Mouse (Mus musculus): Measurements from ENCODE around the gene Wnt3a. TPM values are rescaled to one million over a fixed set of nuclear protein-coding genes. Genes with fewer than 3 reads are reported as not detected.

Gene Wnt3a
- polyA plus RNA-seq, 1 experiment from 2014 or later, result not detected

- peaks cover 22% of the 10 kb centered on the region for H3K4me1 ChIP-seq (ENCODE audit: insufficient read depth)
- DNase-seq (peak; percentile 99), ATAC-seq (ENCODE audit: insufficient read depth) (peak; percentile 96)
These were observed 62.2 kb downstream of the Wnt3a start, which contains the start of gene Arf1 for GRCm38 (mm10) chr11:59228122-59228953. Arf1 (minus strand) TSS chr11:59228270.

GRCm38 (mm10) chr11:59227604-59228121 is 62.9 kb downstream of the Wnt3a start:
- H3K4me2 ChIP-seq, result peak overlapping the region; percentile 87
- peaks cover 22% of the 10 kb centered on the region for H3K4me1 ChIP-seq (ENCODE audit: insufficient read depth)
- under 1% methylated on average over 51 of the region's 51 CpGs for WGBS
- H3K27ac ChIP-seq (ENCODE audit: low read depth), result peak overlapping the region; percentile 98
- no peaks in the 10 kb centered on the region for H3K9me3 ChIP-seq (ENCODE audit: low read depth, low read length)
- peak overlapping the region; percentile 100 for H3K4me3 ChIP-seq (ENCODE audit: low read depth, low read length)
- no peak for DNase-seq
- H3K27me3 ChIP-seq (ENCODE audit: insufficient read depth, low read length), result no peaks in the 10 kb centered on the region
- no peak for TF ChIP-seq CTCF (IDR thresholded peaks at IDR 0.05; ENCODE audit: low read depth)
- peaks cover 15% of the 10 kb centered on the region; the same call in 1 of the 2 replicates for H3K36me3 ChIP-seq (ENCODE audit: insufficient read depth)
- peak; percentile 78 for ATAC-seq (ENCODE audit: insufficient read depth)
- H3K9ac ChIP-seq, result peak overlapping the region; percentile 100

More at GRCm38 (mm10) chr11:59228122-59228953, 62.2 kb downstream of the Wnt3a start, which contains the start of gene Arf1:
- TF ChIP-seq CTCF (IDR thresholded peaks at IDR 0.05; ENCODE audit: low read depth), result no peak; the same call in 1 of the 2 replicates
- H3K9ac ChIP-seq, result peak within 1 kb of the TSS; percentile 100
- peak within 1 kb of the TSS; percentile 98 for H3K27ac ChIP-seq (ENCODE audit: low read depth)
- H3K27me3 ChIP-seq (ENCODE audit: insufficient read depth, low read length), result no peaks in the 10 kb centered on the region
- WGBS, result 5% methylated on average over 59 of the region's 59 CpGs
- peak within 1 kb of the TSS; percentile 100 for H3K4me3 ChIP-seq (ENCODE audit: low read depth, low read length)
- peaks cover 10% of the 10 kb centered on the region; the same call in 1 of the 2 replicates for H3K36me3 ChIP-seq (ENCODE audit: insufficient read depth)
- H3K9me3 ChIP-seq (ENCODE audit: low read depth, low read length), result no peaks in the 10 kb centered on the region
- peak within 1 kb of the TSS; percentile 87 for H3K4me2 ChIP-seq

DNA sequence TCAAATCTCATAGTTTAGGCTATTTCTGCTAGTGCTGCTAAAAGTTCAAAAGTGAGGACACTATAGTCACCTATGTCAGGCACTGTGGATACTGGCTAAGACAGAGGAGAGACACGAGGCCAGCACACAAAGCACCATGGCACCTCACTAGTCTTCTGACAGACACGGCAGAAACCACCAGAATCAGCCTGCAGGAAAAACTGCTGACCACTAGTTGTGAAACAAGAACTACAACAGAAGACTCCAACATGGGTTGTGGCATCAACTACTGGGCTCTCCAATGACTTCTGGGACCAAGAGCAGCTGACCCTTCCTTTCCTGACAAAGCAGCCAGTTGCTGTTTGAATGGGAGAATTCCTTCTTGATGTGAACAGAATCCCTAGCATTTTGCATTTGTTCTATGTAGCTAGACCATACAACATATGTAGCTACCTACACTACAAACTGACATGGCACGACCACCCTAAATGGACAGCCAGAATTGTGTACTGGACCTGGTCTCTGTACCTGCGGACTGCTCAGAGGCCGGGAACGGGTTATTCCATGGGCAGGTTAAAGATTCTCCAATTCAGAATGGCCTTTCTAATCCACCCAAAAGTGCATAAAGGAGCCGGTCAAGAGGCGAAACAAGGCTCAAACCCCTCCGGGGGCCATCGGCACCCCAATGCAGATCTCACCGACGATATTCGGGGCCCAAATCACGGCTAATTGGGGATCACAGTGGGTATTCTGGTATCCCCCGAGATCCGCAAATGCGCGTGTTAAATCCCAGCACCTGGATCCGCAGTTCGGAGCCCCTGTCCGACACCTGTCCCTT is 63.6 kb downstream of the Wnt3a start:
- ATAC-seq (ENCODE audit: insufficient read depth), result no peak
- Histone ChIP-seq H3K9ac (peak overlapping the region; percentile 100), H3K36me3 (ENCODE audit: insufficient read depth) (peaks cover 15% of the 10 kb centered on the region; the same call in 1 of the 2 replicates), H3K4me3 (ENCODE audit: low read depth, low read length) (peak overlapping the region; percentile 100), H3K4me1 (ENCODE audit: insufficient read depth) (peaks cover 22% of the 10 kb centered on the region), H3K27me3 (ENCODE audit: insufficient read depth, low read length) (no peaks in the 10 kb centered on the region), H3K27ac (ENCODE audit: low read depth) (peak overlapping the region; percentile 98), H3K4me2 (peak overlapping the region; percentile 87), H3K9me3 (ENCODE audit: low read depth, low read length) (no peaks in the 10 kb centered on the region)
- DNase-seq, result peak; percentile 52
- TF ChIP-seq CTCF (IDR thresholded peaks at IDR 0.05; ENCODE audit: low read depth), result 0 out of 2 replicates have a peak, but pooled peaks have one; percentile 2
- WGBS, result 1% methylated on average over 21 of the region's 21 CpGs

DNA sequence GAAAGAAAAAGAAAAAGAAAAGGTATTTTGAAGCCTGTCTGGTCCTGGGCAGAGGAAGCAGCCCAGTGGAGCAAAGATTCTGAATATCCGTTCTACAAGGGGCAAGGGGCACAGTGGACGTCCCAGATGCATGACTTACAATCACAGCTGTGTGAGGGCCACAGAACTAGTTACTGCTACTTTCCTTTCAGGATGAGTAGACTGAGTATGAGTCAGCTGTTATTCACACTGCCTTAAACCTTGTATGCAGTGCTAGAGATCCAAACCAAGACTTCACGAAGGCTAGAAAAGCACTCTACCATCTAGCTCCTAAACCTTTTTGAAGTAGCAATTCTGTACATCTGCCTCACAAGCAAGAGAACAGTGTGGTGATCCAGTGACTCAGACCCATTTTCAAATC is 64.3 kb downstream of the Wnt3a start:
- H3K27me3 ChIP-seq (ENCODE audit: insufficient read depth, low read length), result no peaks in the 10 kb centered on the region
- no peak for TF ChIP-seq CTCF (IDR thresholded peaks at IDR 0.05; ENCODE audit: low read depth)
- no peak overlapping the region for H3K27ac ChIP-seq (ENCODE audit: low read depth)
- H3K9ac ChIP-seq, result peak overlapping the region; percentile 100
- peaks cover 15% of the 10 kb centered on the region; the same call in 1 of the 2 replicates for H3K36me3 ChIP-seq (ENCODE audit: insufficient read depth)
- H3K4me2 ChIP-seq, result peak overlapping the region; percentile 87
- peak overlapping the region; percentile 100 for H3K4me3 ChIP-seq (ENCODE audit: low read depth, low read length)
- WGBS, result 38% methylated on average over 3 of the region's 3 CpGs
- DNase-seq (no peak), ATAC-seq (ENCODE audit: insufficient read depth) (no peak)
- H3K4me1 ChIP-seq (ENCODE audit: insufficient read depth), result peaks cover 22% of the 10 kb centered on the region
- H3K9me3 ChIP-seq (ENCODE audit: low read depth, low read length), result no peaks in the 10 kb centered on the region

GRCm38 (mm10) chr11:59225167-59225566 is 65.4 kb downstream of the Wnt3a start:
- Histone ChIP-seq H3K4me3 (ENCODE audit: low read depth, low read length) (peak overlapping the region; percentile 13; the same call in 1 of the 2 replicates), H3K9me3 (ENCODE audit: low read depth, low read length) (no peaks in the 10 kb centered on the region), H3K27ac (ENCODE audit: low read depth) (no peak overlapping the region), H3K4me2 (peak overlapping the region; percentile 87), H3K4me1 (ENCODE audit: insufficient read depth) (peaks cover 22% of the 10 kb centered on the region), H3K36me3 (ENCODE audit: insufficient read depth) (peaks cover 18% of the 10 kb centered on the region), H3K9ac (peak overlapping the region; percentile 13; the same call in 1 of the 2 replicates), H3K27me3 (ENCODE audit: insufficient read depth, low read length) (no peaks in the 10 kb centered on the region)
- no peak for TF ChIP-seq CTCF (IDR thresholded peaks at IDR 0.05; ENCODE audit: low read depth)
- DNase-seq (no peak), ATAC-seq (ENCODE audit: insufficient read depth) (no peak)
- WGBS, result 49% methylated on average over 2 of the region's 2 CpGs

DNA sequence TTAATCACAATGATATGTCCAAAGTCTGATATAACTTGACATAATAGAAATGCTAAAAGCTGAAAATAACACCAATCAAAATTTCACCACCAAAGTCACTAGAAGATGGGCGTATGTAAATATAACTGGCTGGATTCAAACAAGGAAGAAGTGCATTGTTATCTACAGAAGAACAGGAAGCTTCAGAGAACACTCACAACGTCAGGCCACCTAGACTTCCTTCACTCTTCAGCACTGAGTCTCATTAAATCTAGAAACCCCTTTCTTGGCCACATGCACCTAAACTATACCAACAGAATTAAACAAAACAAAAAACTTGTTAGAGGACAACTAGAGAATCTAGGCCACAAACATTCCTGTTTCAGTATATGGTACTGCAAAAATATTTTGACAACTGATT is 66.1 kb downstream of the Wnt3a start:
- Histone ChIP-seq H3K9me3 (ENCODE audit: low read depth, low read length) (no peaks in the 10 kb centered on the region), H3K4me2 (peak overlapping the region; percentile 21; the same call in 1 of the 2 replicates), H3K9ac (no peak overlapping the region), H3K27ac (ENCODE audit: low read depth) (no peak overlapping the region), H3K27me3 (ENCODE audit: insufficient read depth, low read length) (no peaks in the 10 kb centered on the region), H3K36me3 (ENCODE audit: insufficient read depth) (peaks cover 22% of the 10 kb centered on the region), H3K4me1 (ENCODE audit: insufficient read depth) (peaks cover 25% of the 10 kb centered on the region), H3K4me3 (ENCODE audit: low read depth, low read length) (no peak overlapping the region)
- DNase-seq (no peak), ATAC-seq (ENCODE audit: insufficient read depth) (no peak)
- TF ChIP-seq CTCF (IDR thresholded peaks at IDR 0.05; ENCODE audit: low read depth), result no peak
- WGBS, result 43% methylated on average over 2 of the region's 2 CpGs
